Mouse (Mus musculus): ENCODE results near the gene Nkd1. TPM values are rescaled to one million over a fixed set of nuclear protein-coding genes. Genes with fewer than 3 reads are reported as not detected.

The Nkd1 gene
- polyA plus RNA-seq, 1 experiment from 2014 or later, result 12.7 TPM

- H3K27ac ChIP-seq (ENCODE audit: low read depth, low read length), result no peak overlapping the region
- no peaks in the 10 kb centered on the region for H3K27me3 ChIP-seq (replicated peaks; ENCODE audit: control insufficient read depth, insufficient read depth, low read length)
- H3K9ac ChIP-seq (ENCODE audit: low read depth, low read length), result no peak overlapping the region
- H3K4me3 ChIP-seq (ENCODE audit: low read depth, low read length), result no peak overlapping the region
- no peak for ATAC-seq (replicated peaks; ENCODE audit: low FRiP score)
- 49% methylated on average over 13 of the region's 13 CpGs for WGBS
- no peak overlapping the region for H3K4me2 ChIP-seq
- no peaks in the 10 kb centered on the region for H3K36me3 ChIP-seq (ENCODE audit: control insufficient read depth, insufficient read depth, low read length)
- DNase-seq (ENCODE audit: low spot score), result no peak
- H3K9me3 ChIP-seq (ENCODE audit: control insufficient read depth, low read length), result no peaks in the 10 kb centered on the region
- H3K4me1 ChIP-seq (replicated peaks; ENCODE audit: control insufficient read depth, insufficient read depth, low read length), result peaks cover 23% of the 10 kb centered on the region
Measured at GRCm38 (mm10) chr8:88567314-88568121, 46.4 kb downstream of the Nkd1 start.

GRCm38 (mm10) chr8:88568211-88568610 is 47.1 kb downstream of the Nkd1 start:
- Histone ChIP-seq H3K27ac (ENCODE audit: low read depth, low read length) (no peak overlapping the region), H3K9ac (ENCODE audit: low read depth, low read length) (no peak overlapping the region), H3K4me3 (ENCODE audit: low read depth, low read length) (no peak overlapping the region), H3K4me1 (replicated peaks; ENCODE audit: control insufficient read depth, insufficient read depth, low read length) (peaks cover 23% of the 10 kb centered on the region), H3K9me3 (ENCODE audit: control insufficient read depth, low read length) (no peaks in the 10 kb centered on the region), H3K4me2 (no peak overlapping the region), H3K27me3 (replicated peaks; ENCODE audit: control insufficient read depth, insufficient read depth, low read length) (no peaks in the 10 kb centered on the region), H3K36me3 (ENCODE audit: control insufficient read depth, insufficient read depth, low read length) (no peaks in the 10 kb centered on the region)
- DNase-seq (ENCODE audit: low spot score), result no peak
- 89% methylated on average over 3 of the region's 3 CpGs for WGBS
- ATAC-seq (replicated peaks; ENCODE audit: low FRiP score), result no peak

- peaks cover 18% of the 10 kb centered on the region for H3K4me1 ChIP-seq (replicated peaks; ENCODE audit: control insufficient read depth, insufficient read depth, low read length)
- no peak overlapping the region for H3K27ac ChIP-seq (ENCODE audit: low read depth, low read length)
- H3K4me3 ChIP-seq (ENCODE audit: low read depth, low read length), result no peak overlapping the region
- no peaks in the 10 kb centered on the region for H3K27me3 ChIP-seq (replicated peaks; ENCODE audit: control insufficient read depth, insufficient read depth, low read length)
- DNase-seq (ENCODE audit: low spot score) (no peak), ATAC-seq (replicated peaks; ENCODE audit: low FRiP score) (no peak)
- no peak overlapping the region for H3K9ac ChIP-seq (ENCODE audit: low read depth, low read length)
- 73% methylated on average over 7 of the region's 7 CpGs for WGBS
- no peaks in the 10 kb centered on the region for H3K36me3 ChIP-seq (ENCODE audit: control insufficient read depth, insufficient read depth, low read length)
- H3K4me2 ChIP-seq, result no peak overlapping the region
- H3K9me3 ChIP-seq (ENCODE audit: control insufficient read depth, low read length), result no peaks in the 10 kb centered on the region
Measured at GRCm38 (mm10) chr8:88569366-88569765, 48.2 kb downstream of the Nkd1 start.

GRCm38 (mm10) chr8:88570293-88570998 is 49.3 kb downstream of the Nkd1 start:
- Histone ChIP-seq H3K9me3 (ENCODE audit: control insufficient read depth, low read length) (no peaks in the 10 kb centered on the region), H3K27ac (ENCODE audit: low read depth, low read length) (no peak overlapping the region), H3K4me1 (replicated peaks; ENCODE audit: control insufficient read depth, insufficient read depth, low read length) (peaks cover 8% of the 10 kb centered on the region), H3K9ac (ENCODE audit: low read depth, low read length) (no peak overlapping the region), H3K27me3 (replicated peaks; ENCODE audit: control insufficient read depth, insufficient read depth, low read length) (no peaks in the 10 kb centered on the region), H3K36me3 (ENCODE audit: control insufficient read depth, insufficient read depth, low read length) (no peaks in the 10 kb centered on the region), H3K4me2 (no peak overlapping the region), H3K4me3 (ENCODE audit: low read depth, low read length) (no peak overlapping the region)
- WGBS, result 33% methylated on average over 10 of the region's 10 CpGs
- no peak for DNase-seq (ENCODE audit: low spot score)
- 0 out of 2 replicates have a peak, but pooled peaks have one; percentile 46 for ATAC-seq (replicated peaks; ENCODE audit: low FRiP score)

GRCm38 (mm10) chr8:88571434-88572184 is 50.5 kb downstream of the Nkd1 start:
- no peak overlapping the region for H3K4me2 ChIP-seq
- ATAC-seq (replicated peaks; ENCODE audit: low FRiP score), result no peak
- H3K27me3 ChIP-seq (replicated peaks; ENCODE audit: control insufficient read depth, insufficient read depth, low read length), result no peaks in the 10 kb centered on the region
- no peaks in the 10 kb centered on the region for H3K9me3 ChIP-seq (ENCODE audit: control insufficient read depth, low read length)
- no peak overlapping the region for H3K27ac ChIP-seq (ENCODE audit: low read depth, low read length)
- H3K36me3 ChIP-seq (ENCODE audit: control insufficient read depth, insufficient read depth, low read length), result no peaks in the 10 kb centered on the region
- WGBS, result 74% methylated on average over 14 of the region's 14 CpGs
- no peak overlapping the region for H3K9ac ChIP-seq (ENCODE audit: low read depth, low read length)
- no peak for DNase-seq (ENCODE audit: low spot score)
- H3K4me1 ChIP-seq (replicated peaks; ENCODE audit: control insufficient read depth, insufficient read depth, low read length), result peaks cover 5% of the 10 kb centered on the region
- H3K4me3 ChIP-seq (ENCODE audit: low read depth, low read length), result no peak overlapping the region

- Histone ChIP-seq H3K9ac (ENCODE audit: low read depth, low read length) (no peak overlapping the region), H3K27ac (ENCODE audit: low read depth, low read length) (no peak overlapping the region), H3K4me3 (ENCODE audit: low read depth, low read length) (no peak overlapping the region), H3K27me3 (replicated peaks; ENCODE audit: control insufficient read depth, insufficient read depth, low read length) (no peaks in the 10 kb centered on the region), H3K4me2 (no peak overlapping the region), H3K36me3 (ENCODE audit: control insufficient read depth, insufficient read depth, low read length) (no peaks in the 10 kb centered on the region), H3K4me1 (replicated peaks; ENCODE audit: control insufficient read depth, insufficient read depth, low read length) (peaks cover 5% of the 10 kb centered on the region), H3K9me3 (ENCODE audit: control insufficient read depth, low read length) (no peaks in the 10 kb centered on the region)
- no peak for ATAC-seq (replicated peaks; ENCODE audit: low FRiP score)
- WGBS, result 79% methylated on average over 12 of the region's 12 CpGs
- no peak for DNase-seq (ENCODE audit: low spot score)
Measured at GRCm38 (mm10) chr8:88572185-88572909, 51.2 kb downstream of the Nkd1 start.

DNA sequence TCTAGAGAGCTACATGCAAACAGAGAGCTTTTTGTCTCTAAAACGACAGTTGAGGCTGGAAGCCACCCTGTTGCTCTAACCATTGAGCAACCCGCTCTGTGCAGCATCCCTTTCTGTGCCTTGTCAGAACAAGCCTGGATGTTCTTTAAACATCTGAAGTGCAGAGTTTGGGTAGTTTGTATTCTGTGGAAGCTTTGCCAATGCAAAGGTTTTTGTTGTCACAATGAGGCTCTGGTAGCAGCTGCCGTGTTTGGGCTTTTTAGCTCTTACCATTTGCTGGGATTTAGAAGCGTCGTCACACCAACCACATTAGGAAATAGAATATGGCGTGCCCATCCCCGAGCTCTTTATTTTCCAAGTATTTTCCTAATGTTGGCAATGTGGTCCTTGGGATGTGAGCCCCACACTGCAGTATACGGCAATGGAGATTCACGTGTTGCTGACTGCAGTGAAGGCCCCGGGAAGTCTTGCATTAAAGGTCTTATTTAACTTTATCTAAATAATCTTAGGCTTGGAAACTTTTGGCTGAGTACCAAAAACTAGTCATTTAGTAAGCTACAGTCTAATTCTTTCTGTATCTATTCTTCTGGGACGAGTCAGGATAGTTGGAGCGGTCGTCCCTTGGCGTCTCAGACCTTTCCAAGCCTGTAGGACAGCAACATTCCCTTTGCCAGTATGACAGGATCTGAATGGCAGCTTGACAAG is 51.9 kb downstream of the Nkd1 start:
- Histone ChIP-seq H3K4me1 (replicated peaks; ENCODE audit: control insufficient read depth, insufficient read depth, low read length) (peaks cover 2% of the 10 kb centered on the region; the same call in 1 of the 2 replicates), H3K36me3 (ENCODE audit: control insufficient read depth, insufficient read depth, low read length) (no peaks in the 10 kb centered on the region), H3K9ac (ENCODE audit: low read depth, low read length) (no peak overlapping the region), H3K9me3 (ENCODE audit: control insufficient read depth, low read length) (no peaks in the 10 kb centered on the region), H3K27me3 (replicated peaks; ENCODE audit: control insufficient read depth, insufficient read depth, low read length) (no peaks in the 10 kb centered on the region), H3K4me3 (ENCODE audit: low read depth, low read length) (no peak overlapping the region), H3K27ac (ENCODE audit: low read depth, low read length) (no peak overlapping the region), H3K4me2 (no peak overlapping the region)
- no peak for DNase-seq (ENCODE audit: low spot score)
- no peak for ATAC-seq (replicated peaks; ENCODE audit: low FRiP score)
- 87% methylated on average over 14 of the region's 14 CpGs for WGBS

- no peak for ATAC-seq (replicated peaks; ENCODE audit: low FRiP score)
- no peak for DNase-seq (ENCODE audit: low spot score)
- Histone ChIP-seq H3K4me2 (no peak overlapping the region), H3K27ac (ENCODE audit: low read depth, low read length) (no peak overlapping the region), H3K4me3 (ENCODE audit: low read depth, low read length) (no peak overlapping the region), H3K27me3 (replicated peaks; ENCODE audit: control insufficient read depth, insufficient read depth, low read length) (no peaks in the 10 kb centered on the region), H3K4me1 (replicated peaks; ENCODE audit: control insufficient read depth, insufficient read depth, low read length) (peaks cover 2% of the 10 kb centered on the region), H3K36me3 (ENCODE audit: control insufficient read depth, insufficient read depth, low read length) (no peaks in the 10 kb centered on the region), H3K9me3 (ENCODE audit: control insufficient read depth, low read length) (no peaks in the 10 kb centered on the region), H3K9ac (ENCODE audit: low read depth, low read length) (no peak overlapping the region)
- 80% methylated on average over 5 of the region's 5 CpGs for WGBS
Measured at GRCm38 (mm10) chr8:88574975-88575374, 53.8 kb downstream of the Nkd1 start.

All from liver, embryonic 11.5 days (tissue).